Mouse (Mus musculus): ENCODE data around the gene Ddx43. TPM values are rescaled to one million over a fixed set of nuclear protein-coding genes. Genes with fewer than 3 reads are reported as not detected.

Ddx43 gene
- total RNA-seq, 2 experiments from 2014 or later = not detected

- DNase-seq = no peak
Observed at GRCm38 (mm10) chr9:78372827-78373504, 22.6 kb upstream of the Ddx43 start.

GRCm38 (mm10) chr9:78374397-78374796 lies 21.2 kb upstream of the Ddx43 start:
- no peak for DNase-seq

GRCm38 (mm10) chr9:78374885-78375389 lies 20.6 kb upstream of the Ddx43 start:
- DNase-seq = no peak

- DNase-seq = no peak
Observed at GRCm38 (mm10) chr9:78375486-78375885, 20.1 kb upstream of the Ddx43 start.

GRCm38 (mm10) chr9:78377546-78377945 lies 18.0 kb upstream of the Ddx43 start:
- DNase-seq = no peak

GRCm38 (mm10) chr9:78378113-78378785 lies 17.3 kb upstream of the Ddx43 start, which contains the start of gene Ooep:
Gene Ooep (minus strand): TSS chr9:78378725.
- DNase-seq = peak; percentile 1 to 5

- DNase-seq = no peak
Observed at GRCm38 (mm10) chr9:78385893-78386292, 9.7 kb upstream of the Ddx43 start.

GRCm38 (mm10) chr9:78386947-78387346 lies 8.6 kb upstream of the Ddx43 start:
- DNase-seq = no peak

- DNase-seq = no peak
Observed at GRCm38 (mm10) chr9:78389981-78390380, 5.6 kb upstream of the Ddx43 start.

- no peak for DNase-seq
Observed at GRCm38 (mm10) chr9:78393741-78394140, 1.8 kb upstream of the Ddx43 start.

GRCm38 (mm10) chr9:78394602-78395001 lies 975 bp upstream of the Ddx43 start:
- no peak for DNase-seq

GRCm38 (mm10) chr9:78395244-78395629 lies 340 bp upstream of the Ddx43 start:
- DNase-seq = no peak

GRCm38 (mm10) chr9:78396517-78396916 lies 940 bp downstream of the Ddx43 start:
- no peak for DNase-seq

- no peak for DNase-seq
Observed at GRCm38 (mm10) chr9:78400570-78400969, 5.0 kb downstream of the Ddx43 start.

- no peak for DNase-seq
Observed at GRCm38 (mm10) chr9:78401596-78401995, 6.0 kb downstream of the Ddx43 start.

- DNase-seq = no peak
Observed at GRCm38 (mm10) chr9:78427362-78427781, 31.8 kb downstream of the Ddx43 start.

- no peak for DNase-seq
Observed at GRCm38 (mm10) chr9:78428185-78428584, 32.6 kb downstream of the Ddx43 start.

GRCm38 (mm10) chr9:78428870-78429432 lies 33.4 kb downstream of the Ddx43 start:
- no peak for DNase-seq

- DNase-seq = no peak
Observed at GRCm38 (mm10) chr9:78429551-78429950, 34.0 kb downstream of the Ddx43 start.

GRCm38 (mm10) chr9:78430486-78430885 lies 34.9 kb downstream of the Ddx43 start:
- DNase-seq = no peak

- no peak for DNase-seq
Observed at GRCm38 (mm10) chr9:78432471-78432870, 36.9 kb downstream of the Ddx43 start.

GRCm38 (mm10) chr9:78439426-78439825 lies 43.8 kb downstream of the Ddx43 start:
- DNase-seq = no peak

- no peak for DNase-seq
Observed at GRCm38 (mm10) chr9:78442237-78442578, 46.6 kb downstream of the Ddx43 start.
